Mouse (Mus musculus) limb, embryonic 15.5 days (tissue): ENCODE measurements around the gene Gm364. TPM values are rescaled to one million over a fixed set of nuclear protein-coding genes. Genes with fewer than 3 reads are reported as not detected.
A peak's percentile ranks its signal among the peaks of the same experiment; 100 is the strongest.

Source experiments
- ATAC-seq: fragments of 200-750 bp; cut with Nextera tagmentation; 2 replicates; pipeline ENCODE4 v1.8.0; 2017; ENCODE audit warnings: low read depth, moderate TSS enrichment; ENCODE audit not compliant: insufficient number of reproducible peaks, low FRiP score, low TSS enrichment
- H3K27ac ChIP-seq: fragments of 300-500 bp; sonication (generic); 2 replicates; pipeline ENCODE4 v1.5.1; 2015; ENCODE audit warnings: moderate library complexity, mild to moderate bottlenecking, inconsistent platforms
- H3K27me3 ChIP-seq: fragments of 300-500 bp; sonication (generic); 2 replicates; pipeline ENCODE4 v1.6.1; 2015; ENCODE audit warnings: inconsistent platforms
- H3K36me3 ChIP-seq: fragments of 300-500 bp; sonication (generic); 2 replicates; pipeline ENCODE4 v1.6.1; 2015; ENCODE audit warnings: inconsistent platforms
- H3K4me1 ChIP-seq: fragments of 300-500 bp; sonication (generic); 2 replicates; pipeline ENCODE4 v1.6.1; 2015; ENCODE audit warnings: inconsistent platforms
- H3K4me2 ChIP-seq: fragments of 300-500 bp; sonication (generic); 2 replicates; pipeline ENCODE4 v1.6.1; 2015; ENCODE audit warnings: mild to moderate bottlenecking, inconsistent platforms
- H3K4me3 ChIP-seq: fragments of 300-500 bp; sonication (generic); 2 replicates; pipeline ENCODE4 v1.5.1; 2015; ENCODE audit warnings: mild to moderate bottlenecking, inconsistent platforms
- H3K9ac ChIP-seq: fragments of 300-500 bp; sonication (generic); 2 replicates; pipeline ENCODE4 v1.6.1; 2015; ENCODE audit warnings: inconsistent platforms
- H3K9me3 ChIP-seq: fragments of 300-500 bp; sonication (generic); 2 replicates; pipeline ENCODE4 v1.6.1; 2016; ENCODE audit warnings: inconsistent platforms
- WGBS: fragments of 180-500 bp; shearing (Covaris S2); methylation state at CpG from one replicate; pipeline ENCODE4 v1.1.7; 2015; 5-methylcytosine and 5-hydroxymethylcytosine counted together
- polyA plus RNA-seq: library from polyadenylated mRNA; unstranded; fragments of >200 nt; fragmentation: Nextera tagmentation; extraction: Ambion mirVana; gene quantifications from 2 replicates; pipeline ENCODE4 v1.2.1, GENCODE M21; 2015

Gene Gm364
- not detected in 2 replicates for polyA plus RNA-seq

DNA sequence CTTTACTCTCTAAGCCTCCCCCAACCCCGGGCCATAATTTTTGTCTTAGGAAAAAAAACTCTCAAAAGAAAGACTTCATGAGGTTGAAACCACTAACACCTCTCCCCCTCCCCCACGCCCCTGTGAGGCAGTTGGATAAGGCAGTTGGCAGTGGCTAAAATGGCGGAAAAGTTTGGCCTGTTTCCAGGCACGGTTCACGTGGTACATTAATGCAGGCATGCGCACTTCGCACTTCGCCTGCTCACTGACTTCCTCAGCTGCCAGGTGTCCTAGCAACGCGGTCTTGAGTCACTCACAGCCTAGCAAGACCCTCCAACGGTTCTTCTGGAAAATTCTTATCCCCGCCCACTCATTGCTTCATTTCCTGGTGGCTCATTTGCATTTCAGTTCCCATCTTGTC lies at the start of gene Gm364:
TSS of gene Gm364 (plus strand) at position 386 of the 400 bp plus-strand sequence.
- Histone ChIP-seq H3K9me3 (no peaks in the 10 kb centered on the region), H3K4me1 (no peaks in the 10 kb centered on the region), H3K36me3 (no peaks in the 10 kb centered on the region), H3K4me3 (no peak within 1 kb of the TSS), H3K9ac (no peak within 1 kb of the TSS), H3K4me2 (no peak within 1 kb of the TSS), H3K27me3 (no peaks in the 10 kb centered on the region), H3K27ac (no peak within 1 kb of the TSS)
- ATAC-seq = no peak
- WGBS = 86% methylated on average over 12 of the region's 12 CpGs

DNA sequence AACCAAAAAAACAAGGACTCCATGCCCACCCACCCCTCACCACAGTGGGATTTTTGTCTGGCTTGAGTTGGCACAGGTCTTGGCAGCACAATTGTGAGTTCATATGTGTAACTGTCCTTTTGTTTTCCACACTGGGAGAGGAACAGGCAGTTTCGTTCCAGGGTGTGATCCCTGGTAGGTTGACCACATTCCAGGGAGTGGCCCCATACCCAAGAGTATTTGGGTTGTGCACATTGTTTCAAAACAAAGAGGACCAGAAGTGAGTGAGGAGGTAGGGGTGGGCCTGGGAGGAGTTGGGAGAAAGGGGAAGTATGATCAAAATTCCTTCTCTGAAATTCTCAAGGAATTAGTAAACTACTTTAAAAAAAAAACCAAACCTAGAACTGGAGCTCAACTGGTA lies 49.6 kb upstream of the Gm364 start:
- no peaks in the 10 kb centered on the region for H3K36me3 ChIP-seq
- no peaks in the 10 kb centered on the region for H3K27me3 ChIP-seq
- no peak overlapping the region for H3K4me3 ChIP-seq
- ATAC-seq = no peak
- H3K27ac ChIP-seq = no peak overlapping the region
- H3K9me3 ChIP-seq = no peaks in the 10 kb centered on the region
- WGBS = 68% methylated on average over 1 of the region's 1 CpGs
- no peak overlapping the region for H3K9ac ChIP-seq
- no peak overlapping the region for H3K4me2 ChIP-seq
- no peaks in the 10 kb centered on the region for H3K4me1 ChIP-seq

DNA sequence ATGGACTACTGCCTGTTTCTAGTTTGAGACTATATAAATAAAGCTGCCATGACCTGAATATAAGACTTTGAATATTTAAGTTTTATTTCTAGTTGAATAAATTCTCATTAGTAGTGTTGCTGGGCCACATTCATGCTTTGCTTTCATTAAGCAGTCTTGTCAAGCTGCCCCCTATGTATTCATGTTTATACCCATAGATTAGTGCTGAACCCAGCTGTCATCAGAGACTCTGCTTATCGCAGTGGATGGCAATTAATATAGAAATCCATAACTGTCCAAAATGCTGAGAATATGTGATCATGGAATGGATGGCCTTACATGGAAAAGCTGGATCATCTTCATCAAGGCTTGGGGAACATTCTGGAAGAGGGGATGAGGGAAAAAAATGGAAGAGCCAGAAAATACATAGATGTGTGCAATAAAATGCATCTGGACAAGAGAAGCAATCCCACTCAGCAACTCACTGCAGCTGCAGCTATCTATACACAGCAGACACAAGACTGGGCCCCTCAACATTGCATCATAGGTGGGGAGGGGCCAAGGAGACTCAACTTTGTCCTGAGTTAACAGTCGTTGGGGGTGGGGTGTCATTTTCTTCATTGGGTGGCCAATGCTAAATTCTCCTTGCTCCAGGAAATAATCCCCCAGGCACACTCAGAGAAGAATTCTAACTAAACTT lies 43.9 kb upstream of the Gm364 start:
- ATAC-seq = no peak
- Histone ChIP-seq H3K36me3 (no peaks in the 10 kb centered on the region), H3K9me3 (no peaks in the 10 kb centered on the region), H3K27me3 (no peaks in the 10 kb centered on the region), H3K4me1 (no peaks in the 10 kb centered on the region), H3K9ac (no peak overlapping the region), H3K27ac (no peak overlapping the region), H3K4me3 (no peak overlapping the region), H3K4me2 (no peak overlapping the region)
- WGBS = 67% methylated on average over 2 of the region's 2 CpGs

DNA sequence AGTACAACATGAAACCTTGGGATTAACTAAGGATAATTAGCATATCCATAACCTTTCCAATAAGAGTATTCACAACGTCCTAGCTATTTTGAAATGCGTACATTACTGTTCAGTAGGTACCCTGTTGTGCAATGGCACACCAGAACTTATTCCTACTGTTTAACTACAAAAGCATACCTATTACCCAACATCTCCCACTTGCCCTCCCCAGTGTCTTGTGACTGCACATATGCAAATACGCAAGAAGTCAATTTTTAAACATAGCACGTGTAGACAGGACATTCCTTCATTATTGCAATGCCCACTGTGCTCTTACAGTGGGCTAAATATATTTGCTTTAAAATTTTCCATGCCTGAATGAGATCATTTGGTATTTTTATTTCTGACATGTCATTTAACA lies 36.0 kb upstream of the Gm364 start:
- Histone ChIP-seq H3K9me3 (no peaks in the 10 kb centered on the region), H3K27me3 (no peaks in the 10 kb centered on the region), H3K27ac (no peak overlapping the region), H3K4me2 (no peak overlapping the region), H3K4me3 (no peak overlapping the region), H3K36me3 (no peaks in the 10 kb centered on the region; the same call in 1 of the 2 replicates), H3K9ac (no peak overlapping the region), H3K4me1 (no peaks in the 10 kb centered on the region)
- ATAC-seq = no peak
- WGBS = 73% methylated on average over 4 of the region's 4 CpGs

DNA sequence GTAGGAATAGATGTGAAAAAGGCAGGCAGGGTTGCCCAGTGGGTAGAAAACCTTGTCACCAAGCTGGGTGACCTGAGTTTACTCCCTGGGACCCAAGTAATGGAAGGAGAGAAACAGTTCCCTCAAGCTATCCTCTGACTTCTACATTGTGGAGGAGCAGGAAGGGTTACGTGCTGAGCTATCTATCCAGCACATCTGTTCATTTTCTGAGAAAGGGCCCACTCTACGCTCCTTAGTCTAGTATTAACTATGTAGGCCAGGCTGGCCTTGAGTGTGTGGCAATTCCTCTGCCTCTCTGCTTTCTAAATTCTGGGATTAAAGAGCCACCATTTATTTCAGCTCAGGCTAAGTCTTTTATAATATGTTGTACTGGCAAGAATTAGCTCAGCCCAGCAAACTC lies 35.4 kb upstream of the Gm364 start:
- H3K27me3 ChIP-seq = no peaks in the 10 kb centered on the region
- H3K4me1 ChIP-seq = no peaks in the 10 kb centered on the region
- no peak overlapping the region for H3K4me3 ChIP-seq
- no peak overlapping the region for H3K9ac ChIP-seq
- no peak for ATAC-seq
- H3K9me3 ChIP-seq = no peaks in the 10 kb centered on the region
- H3K36me3 ChIP-seq = peaks cover 2% of the 10 kb centered on the region; the same call in 1 of the 2 replicates
- 87% methylated on average over 2 of the region's 2 CpGs for WGBS
- H3K4me2 ChIP-seq = no peak overlapping the region
- no peak overlapping the region for H3K27ac ChIP-seq

DNA sequence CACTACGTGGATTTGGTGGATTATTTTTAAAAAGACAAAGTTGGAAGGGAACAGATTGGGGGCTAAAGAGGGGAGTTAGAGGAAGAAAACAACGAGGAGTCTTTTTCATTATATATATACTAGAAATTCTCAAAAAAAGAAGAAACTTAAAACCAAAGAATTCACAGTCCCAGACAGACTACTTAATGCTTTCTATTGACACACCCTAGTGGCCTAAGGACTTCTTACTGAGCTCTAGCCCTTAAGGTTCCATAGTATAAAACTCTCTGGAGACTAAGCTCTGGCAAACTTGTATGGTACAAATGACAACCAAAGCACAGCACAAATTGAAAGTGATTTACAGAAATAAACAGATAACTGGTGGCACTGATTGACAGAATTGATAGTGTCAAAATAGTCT lies 34.9 kb upstream of the Gm364 start:
- Histone ChIP-seq H3K9ac (no peak overlapping the region), H3K4me2 (no peak overlapping the region), H3K27ac (no peak overlapping the region), H3K36me3 (peaks cover 5% of the 10 kb centered on the region; the same call in 1 of the 2 replicates), H3K27me3 (no peaks in the 10 kb centered on the region), H3K9me3 (no peaks in the 10 kb centered on the region), H3K4me3 (no peak overlapping the region), H3K4me1 (no peaks in the 10 kb centered on the region)
- ATAC-seq = no peak
- WGBS = 75% methylated on average over 2 of the region's 2 CpGs

DNA sequence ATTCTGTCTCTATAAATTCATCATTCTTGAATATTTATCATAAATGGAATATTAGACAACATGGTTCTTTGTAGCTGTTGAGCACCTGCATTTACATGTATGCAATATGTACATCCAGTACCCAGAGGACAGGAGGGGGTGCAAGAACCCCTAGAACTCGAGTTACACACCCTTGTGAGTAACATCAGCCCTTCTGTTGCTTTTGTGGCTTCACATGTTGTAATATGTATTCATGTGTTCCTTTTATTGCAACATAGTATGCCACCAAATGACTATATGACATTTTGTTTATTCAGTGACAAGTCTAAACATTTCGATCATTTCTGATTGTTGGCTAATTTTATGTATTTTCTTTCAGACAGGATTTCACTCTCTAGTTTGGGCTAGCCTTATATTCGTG lies 31.9 kb upstream of the Gm364 start:
- no peaks in the 10 kb centered on the region for H3K27me3 ChIP-seq
- no peaks in the 10 kb centered on the region for H3K4me1 ChIP-seq
- WGBS = 70% methylated on average over 3 of the region's 3 CpGs
- no peak overlapping the region for H3K4me2 ChIP-seq
- no peak overlapping the region for H3K4me3 ChIP-seq
- ATAC-seq = no peak
- no peak overlapping the region for H3K27ac ChIP-seq
- H3K36me3 ChIP-seq = peaks cover 13% of the 10 kb centered on the region; the same call in 1 of the 2 replicates
- H3K9me3 ChIP-seq = no peaks in the 10 kb centered on the region
- no peak overlapping the region for H3K9ac ChIP-seq

DNA sequence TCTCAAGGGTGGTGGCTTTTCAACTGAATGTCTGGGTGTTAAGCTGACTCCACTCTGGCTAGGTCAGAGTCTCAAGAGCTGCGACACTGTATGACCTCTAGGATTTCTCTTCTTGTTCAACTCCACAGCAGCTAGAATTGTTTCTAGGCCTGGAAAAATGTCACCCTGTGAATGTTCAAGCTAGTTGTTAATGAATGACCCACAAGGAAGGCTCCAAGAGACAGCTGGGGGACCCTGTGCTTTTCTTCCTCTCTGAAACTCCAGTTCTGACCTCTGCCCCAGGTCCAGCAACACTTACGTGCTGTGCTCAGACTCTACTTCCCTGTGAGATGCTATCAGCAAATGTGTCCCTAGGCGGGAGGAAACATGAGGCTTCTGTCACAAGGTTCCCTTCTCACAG lies 30.4 kb upstream of the Gm364 start:
- no peak overlapping the region for H3K4me2 ChIP-seq
- H3K4me3 ChIP-seq = no peak overlapping the region
- H3K9me3 ChIP-seq = no peaks in the 10 kb centered on the region
- no peak overlapping the region for H3K9ac ChIP-seq
- H3K27ac ChIP-seq = no peak overlapping the region
- no peaks in the 10 kb centered on the region for H3K4me1 ChIP-seq
- peaks cover 15% of the 10 kb centered on the region; the same call in 1 of the 2 replicates for H3K36me3 ChIP-seq
- no peaks in the 10 kb centered on the region for H3K27me3 ChIP-seq
- ATAC-seq = no peak
- 87% methylated on average over 3 of the region's 3 CpGs for WGBS

DNA sequence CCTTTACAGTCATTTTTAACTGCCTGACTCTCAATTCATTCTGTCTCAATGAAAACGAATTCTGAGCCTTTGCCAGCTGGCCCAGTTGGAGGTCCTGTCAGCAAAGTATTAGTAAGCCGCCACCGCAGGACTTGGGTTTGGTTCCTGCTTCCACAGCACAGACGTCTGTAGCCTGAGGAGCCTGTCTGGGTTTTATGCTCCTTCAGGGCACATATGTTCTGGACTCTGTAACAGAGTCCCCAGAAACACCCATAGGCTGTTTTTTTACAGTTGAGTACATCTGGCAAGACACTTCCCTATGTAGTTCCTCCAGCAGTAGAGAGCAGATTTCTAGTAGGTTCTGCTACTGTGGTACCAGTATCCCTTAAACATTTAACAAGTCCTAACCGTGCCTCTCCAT lies 28.0 kb upstream of the Gm364 start:
- Histone ChIP-seq H3K9me3 (no peaks in the 10 kb centered on the region), H3K27me3 (no peaks in the 10 kb centered on the region), H3K27ac (no peak overlapping the region), H3K4me1 (no peaks in the 10 kb centered on the region), H3K4me3 (no peak overlapping the region), H3K36me3 (peaks cover 15% of the 10 kb centered on the region; the same call in 1 of the 2 replicates), H3K9ac (no peak overlapping the region), H3K4me2 (no peak overlapping the region)
- 66% methylated on average over 5 of the region's 5 CpGs for WGBS
- ATAC-seq = no peak

DNA sequence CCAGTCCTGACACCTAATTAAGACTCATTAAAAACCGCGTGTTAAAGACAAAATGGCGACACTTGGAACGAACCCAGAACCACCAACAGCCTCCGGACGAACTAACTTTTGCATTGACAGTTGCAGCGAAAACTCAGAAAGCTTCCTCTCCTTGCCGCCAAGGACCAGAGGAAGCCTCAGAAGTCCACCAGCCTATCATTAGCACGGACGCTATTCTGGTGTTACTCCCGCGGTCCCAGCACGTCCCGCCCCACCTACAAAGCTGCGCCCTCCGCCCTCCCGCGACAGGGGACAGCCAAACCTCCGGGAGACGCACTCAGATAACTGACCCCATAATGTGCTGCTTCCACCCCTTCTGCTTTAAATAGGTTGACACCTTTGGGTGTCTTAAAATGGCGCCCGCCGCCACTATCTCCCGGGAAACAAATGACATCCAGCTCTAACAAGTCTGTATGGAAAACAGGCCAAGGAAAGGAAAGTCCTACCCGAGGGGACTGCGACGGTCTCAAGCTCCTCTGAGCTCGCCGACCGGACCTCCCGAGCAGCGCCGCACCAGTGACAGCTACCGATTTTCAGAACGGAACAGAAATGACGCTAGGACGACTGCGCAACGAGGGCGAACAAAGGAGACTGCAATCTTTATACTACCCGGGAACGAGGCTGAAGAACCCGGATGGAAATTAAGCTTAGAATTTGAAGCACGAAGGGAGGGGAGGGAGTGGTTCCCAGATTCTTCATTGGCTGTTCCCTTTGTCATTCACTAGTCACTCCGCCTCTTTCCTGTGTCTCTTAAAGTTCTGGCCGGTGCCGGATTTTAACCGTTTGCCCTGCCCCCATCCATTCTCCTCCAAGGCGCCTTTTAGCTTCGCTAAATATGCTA lies 16.3 kb upstream of the Gm364 start, which contains the start of gene Rbmx:
TSS of gene Rbmx (minus strand) at position 670 of the 880 bp plus-strand sequence.
- H3K4me3 ChIP-seq = peak within 1 kb of the TSS; percentile 53
- H3K36me3 ChIP-seq = 0 out of 2 replicates have a peak, but pooled peaks cover 6% of the 10 kb centered on the region
- H3K9me3 ChIP-seq = no peaks in the 10 kb centered on the region
- 23% methylated on average over 50 of the region's 50 CpGs for WGBS
- no peaks in the 10 kb centered on the region for H3K27me3 ChIP-seq
- ATAC-seq = peak; percentile 92
- H3K4me1 ChIP-seq = no peaks in the 10 kb centered on the region
- peak within 1 kb of the TSS; percentile 51 for H3K9ac ChIP-seq
- H3K4me2 ChIP-seq = peak within 1 kb of the TSS; percentile 31
- peak within 1 kb of the TSS; percentile 93 for H3K27ac ChIP-seq

DNA sequence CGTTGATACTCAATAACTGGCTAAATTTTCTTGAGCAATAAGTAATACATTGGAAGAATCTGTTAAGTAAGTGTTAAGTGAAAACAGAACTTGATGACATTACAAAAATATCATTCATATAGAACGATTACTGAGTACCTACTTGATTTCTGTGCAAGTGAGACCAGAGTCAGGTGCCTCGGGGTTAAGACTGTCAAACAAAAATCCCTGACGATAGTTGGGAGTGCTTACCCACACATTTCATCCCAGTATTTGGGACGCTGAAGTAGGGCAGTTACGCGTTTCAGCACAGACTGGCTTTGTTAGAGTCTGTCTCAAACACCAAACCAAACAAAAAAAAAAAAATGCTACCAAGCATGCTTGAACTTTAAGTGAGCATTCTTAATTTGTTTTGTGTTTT lies 15.5 kb upstream of the Gm364 start:
- Histone ChIP-seq H3K36me3 (0 out of 2 replicates have a peak, but pooled peaks cover 6% of the 10 kb centered on the region), H3K27ac (no peak overlapping the region), H3K4me1 (no peaks in the 10 kb centered on the region), H3K4me3 (peak overlapping the region; percentile 53), H3K9ac (no peak overlapping the region), H3K27me3 (no peaks in the 10 kb centered on the region), H3K9me3 (no peaks in the 10 kb centered on the region), H3K4me2 (peak overlapping the region; percentile 31)
- no peak for ATAC-seq
- WGBS = 26% methylated on average over 7 of the region's 7 CpGs

DNA sequence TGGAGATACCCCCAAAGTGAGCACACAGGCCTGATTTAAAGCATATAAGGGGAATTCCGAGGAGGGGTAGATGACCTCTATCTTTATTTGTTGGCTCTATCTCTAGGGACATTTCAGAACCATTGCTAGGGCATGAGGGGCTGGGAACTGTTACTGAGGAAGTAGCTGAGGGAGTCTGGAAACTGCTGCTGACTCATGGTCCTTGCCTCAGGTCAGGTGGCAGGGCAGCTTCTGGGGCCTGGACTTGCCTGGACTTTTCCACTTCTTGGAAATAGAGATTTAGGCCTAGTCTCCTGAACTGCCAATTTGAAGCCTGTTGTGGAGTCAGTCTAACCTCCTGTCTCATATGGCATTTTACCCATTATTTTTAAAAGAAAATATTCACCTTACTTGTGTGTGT lies 7.6 kb upstream of the Gm364 start:
- Histone ChIP-seq H3K27me3 (no peaks in the 10 kb centered on the region), H3K27ac (no peak overlapping the region), H3K4me1 (no peaks in the 10 kb centered on the region), H3K36me3 (no peaks in the 10 kb centered on the region), H3K9me3 (no peaks in the 10 kb centered on the region), H3K9ac (no peak overlapping the region), H3K4me3 (no peak overlapping the region), H3K4me2 (no peak overlapping the region)
- ATAC-seq = no peak
- WGBS = 61% methylated on average over 1 of the region's 1 CpGs
